Mouse (Mus musculus) heart, embryonic 14.5 days (tissue): ENCODE data around the gene Kri1. TPM values are rescaled to one million over a fixed set of nuclear protein-coding genes. Genes with fewer than 3 reads are reported as not detected.
"Not testable (repeated sequence)": the region's sequence is repeated elsewhere in the genome, so short reads cannot be mapped to it uniquely, and the experiment has no call there.

Experiments used
- ATAC-seq: fragments of 200-750 bp; cut with Nextera tagmentation; 2 replicates; pipeline ENCODE4 v1.8.0; 2017; ENCODE audit warnings: low read depth, moderate TSS enrichment; ENCODE audit not compliant: insufficient number of reproducible peaks, insufficient read depth, low FRiP score
- H3K27ac ChIP-seq, 2 experiments: fragments of 200-500 bp in 1 of 2; fragments of 300-500 bp in 1 of 2; sonication (generic) in 1 of 2; replicated peaks in 1 of 2; 2 replicates each; pipeline ENCODE4 v1.5.1; 2012 to 2014; ENCODE audit warnings: low read depth in 2 of 2, low read length in 2 of 2, control low read depth in 1 of 2, mild to moderate bottlenecking in 1 of 2, mixed read lengths in 1 of 2; ENCODE audit not compliant: control insufficient read depth in 1 of 2, insufficient read depth in 1 of 2
- H3K27me3 ChIP-seq: fragments of 300-500 bp; sonication (generic); 2 replicates; pipeline ENCODE4 v1.6.1; 2014; ENCODE audit warnings: mild to moderate bottlenecking, low read length, control low read depth; ENCODE audit not compliant: control insufficient read depth, insufficient read depth
- H3K36me3 ChIP-seq: fragments of 300-500 bp; sonication (generic); 2 replicates; pipeline ENCODE4 v1.6.1; 2014; ENCODE audit warnings: mild to moderate bottlenecking, control low read depth, low read length, mixed read lengths; ENCODE audit not compliant: control insufficient read depth, insufficient read depth
- H3K4me1 ChIP-seq, 2 experiments: fragments of 200-500 bp in 1 of 2; fragments of 300-500 bp in 1 of 2; sonication (generic) in 1 of 2; 2 replicates each; pipeline ENCODE4 v1.6.1; 2012 to 2014; ENCODE audit warnings: low read length in 2 of 2, control low read depth in 1 of 2, mixed read lengths in 1 of 2; ENCODE audit not compliant: control insufficient read depth in 2 of 2, insufficient read depth in 2 of 2
- H3K4me2 ChIP-seq: fragments of 300-500 bp; sonication (generic); 2 replicates; pipeline ENCODE4 v1.6.1; 2014; ENCODE audit warnings: mild to moderate bottlenecking, low read length
- H3K4me3 ChIP-seq, 2 experiments: fragments of 200-500 bp in 1 of 2; fragments of 300-500 bp in 1 of 2; sonication (generic) in 1 of 2; 2 replicates each; pipeline ENCODE4 v1.5.1; 2012 to 2014; ENCODE audit warnings: low read length in 2 of 2, mild to moderate bottlenecking in 2 of 2, control low read depth in 1 of 2, low read depth in 1 of 2, moderate library complexity in 1 of 2; ENCODE audit not compliant: control insufficient read depth in 1 of 2, insufficient read depth in 1 of 2
- H3K9ac ChIP-seq: fragments of 300-500 bp; sonication (generic); 2 replicates; pipeline ENCODE4 v1.6.1; 2014; ENCODE audit warnings: mild to moderate bottlenecking, low read length
- H3K9me3 ChIP-seq: fragments of 300-500 bp; sonication (generic); 2 replicates; pipeline ENCODE4 v1.6.1; 2016; ENCODE audit warnings: low read length, control low read depth; ENCODE audit not compliant: control insufficient read depth
- WGBS: fragments of 180-500 bp; shearing (Covaris S2); extraction: QIAGEN DNeasy Blood & Tissue Kit; methylation state at CpG from one replicate; pipeline ENCODE4 v1.1.7; 2014; 5-methylcytosine and 5-hydroxymethylcytosine counted together
- polyA plus RNA-seq: library from polyadenylated mRNA; unstranded; fragments of >200 nt; fragmentation: Nextera tagmentation; extraction: Ambion mirVana; gene quantifications from 2 replicates; pipeline ENCODE4 v1.2.1, GENCODE M21; 2014

Gene Kri1
- polyA plus RNA-seq, 1 experiment from 2014 or later, result 12.6 TPM

DNA sequence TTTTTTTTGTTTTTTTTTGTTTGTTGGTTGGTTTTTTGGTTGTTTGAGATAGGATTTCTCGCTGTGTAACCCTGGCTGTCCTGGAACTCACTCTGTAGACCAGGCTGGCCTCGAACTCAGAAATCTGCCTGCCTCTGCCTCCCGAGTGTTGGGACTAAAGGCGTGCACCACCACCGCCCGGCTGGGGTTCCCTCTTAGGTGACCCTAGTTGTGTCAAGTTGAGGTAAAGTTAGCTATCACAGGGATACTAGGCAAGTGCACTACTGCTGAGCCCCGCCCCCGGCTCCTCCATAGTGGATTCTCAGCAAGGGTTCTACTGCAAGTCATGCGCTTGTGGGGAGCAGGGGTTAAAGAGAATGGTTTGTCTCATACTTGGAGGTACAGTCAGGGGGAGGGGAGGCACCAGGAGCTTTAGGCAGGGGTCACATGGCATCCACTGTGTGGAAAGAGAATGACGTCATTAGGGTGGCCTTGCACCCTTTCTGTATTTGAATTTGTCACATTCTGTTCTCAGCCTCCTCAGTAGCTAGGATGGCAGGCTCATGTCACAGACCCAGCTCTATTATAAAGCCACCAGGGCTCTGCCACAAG lies 42.0 kb upstream of the Kri1 start:
- no peak overlapping the region for H3K4me2 ChIP-seq

DNA sequence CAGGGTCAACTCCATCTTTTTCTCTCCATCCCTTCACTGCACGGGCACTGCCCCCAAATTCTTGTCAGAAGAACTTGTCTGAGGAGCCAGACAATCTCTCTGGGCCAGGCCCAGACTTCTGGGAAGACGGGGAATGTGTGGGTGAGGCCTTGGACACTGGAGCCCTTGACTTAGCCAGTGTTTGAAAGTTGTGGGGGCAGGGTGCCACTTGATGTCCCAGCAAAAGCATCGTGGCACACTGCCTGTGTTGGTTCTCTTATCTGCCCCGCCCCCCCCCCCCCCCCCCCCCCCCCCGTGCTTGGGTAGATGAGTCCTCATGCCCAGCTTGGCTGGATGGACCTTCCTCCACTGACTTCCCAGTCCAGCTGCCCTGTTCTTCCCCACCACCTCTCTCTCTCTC lies 41.3 kb upstream of the Kri1 start:
- H3K9me3 ChIP-seq, result no peaks in the 10 kb centered on the region
- H3K27me3 ChIP-seq, result no peaks in the 10 kb centered on the region
- H3K9ac ChIP-seq, result no peak overlapping the region
- H3K27ac ChIP-seq, result peak overlapping the region in 1 of 2 experiments; percentile 57; a peak in 2 of 4 replicates
- no peak overlapping the region for H3K4me2 ChIP-seq
- H3K4me1 ChIP-seq, result peaks cover 28 to 30% of the 10 kb centered on the region in 2 experiments
- no peak overlapping the region for H3K4me3 ChIP-seq
- H3K36me3 ChIP-seq, result peaks cover 7% of the 10 kb centered on the region; the same call in 1 of the 2 replicates
- WGBS, result 20% methylated on average over 4 of the region's 5 CpGs
- no peak for ATAC-seq

More for the DNA sequence above, 42.0 kb upstream of the Kri1 start:
- Histone ChIP-seq H3K27me3 (no peaks in the 10 kb centered on the region), H3K9ac (no peak overlapping the region), H3K27ac (peak overlapping the region; percentile 15 to 56), H3K36me3 (peaks cover 5% of the 10 kb centered on the region; the same call in 1 of the 2 replicates), H3K4me3 (no peak overlapping the region), H3K4me1 (peaks cover 27 to 28% of the 10 kb centered on the region in 2 experiments), H3K9me3 (no peaks in the 10 kb centered on the region)
- no peak for ATAC-seq
- 86% methylated on average over 10 of the region's 10 CpGs for WGBS

DNA sequence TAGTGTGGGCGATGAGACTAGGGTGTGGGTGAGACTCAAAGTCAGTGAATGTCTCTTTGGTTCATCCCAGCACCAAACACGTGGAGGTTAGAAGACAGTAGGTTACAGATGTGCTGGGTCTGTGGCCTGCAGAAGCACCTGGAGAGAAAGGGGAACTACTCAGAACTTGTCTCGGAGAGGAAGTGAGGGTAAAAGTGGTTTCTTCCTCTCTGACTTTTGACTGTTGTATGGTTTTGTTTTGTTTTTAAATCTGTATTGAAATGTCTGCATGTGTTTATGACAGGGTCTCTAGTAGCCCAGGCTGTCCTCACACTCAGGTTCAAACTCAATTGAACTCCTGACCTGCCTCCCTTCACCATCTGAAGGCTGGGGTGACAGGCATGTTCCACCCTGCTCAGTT lies 40.3 kb upstream of the Kri1 start:
- Histone ChIP-seq H3K36me3 (peaks cover 7% of the 10 kb centered on the region; the same call in 1 of the 2 replicates), H3K27me3 (no peaks in the 10 kb centered on the region), H3K4me1 (peaks cover 23 to 30% of the 10 kb centered on the region in 2 experiments), H3K9ac (no peak overlapping the region), H3K9me3 (no peaks in the 10 kb centered on the region), H3K4me3 (no peak overlapping the region), H3K27ac (no peak overlapping the region; a peak in 1 of 4 replicates), H3K4me2 (no peak overlapping the region)
- ATAC-seq, result no peak
- 72% methylated on average over 3 of the region's 3 CpGs for WGBS

DNA sequence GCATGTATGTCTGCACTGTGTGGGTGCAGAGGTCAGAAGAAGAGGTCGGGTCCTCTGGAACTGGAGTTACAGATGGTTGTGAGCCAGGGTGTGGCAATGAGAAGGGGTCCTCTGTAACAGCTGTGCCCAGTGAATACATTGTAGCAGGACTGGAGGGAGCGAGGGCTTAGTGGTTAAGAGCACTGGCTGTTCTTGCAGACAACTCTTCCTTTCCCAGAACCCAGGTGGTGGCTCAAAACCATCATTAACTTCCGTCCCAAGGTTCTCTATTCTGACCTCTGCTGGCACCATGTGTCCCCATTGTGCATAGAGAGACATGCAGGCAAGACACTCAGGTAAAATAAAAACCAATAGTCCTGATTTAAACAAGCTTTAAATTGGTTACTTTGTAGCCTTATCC lies 39.8 kb upstream of the Kri1 start:
- Histone ChIP-seq H3K27me3 (no peaks in the 10 kb centered on the region), H3K9ac (no peak overlapping the region), H3K4me1 (peaks cover 21 to 26% of the 10 kb centered on the region in 2 experiments), H3K4me3 (no peak overlapping the region), H3K9me3 (no peaks in the 10 kb centered on the region), H3K27ac (peak overlapping the region in 1 of 2 experiments; percentile 24; a peak in 1 of 4 replicates), H3K4me2 (no peak overlapping the region), H3K36me3 (peaks cover 7% of the 10 kb centered on the region; the same call in 1 of the 2 replicates)
- no peak for ATAC-seq
- 78% methylated on average over 3 of the region's 3 CpGs for WGBS

DNA sequence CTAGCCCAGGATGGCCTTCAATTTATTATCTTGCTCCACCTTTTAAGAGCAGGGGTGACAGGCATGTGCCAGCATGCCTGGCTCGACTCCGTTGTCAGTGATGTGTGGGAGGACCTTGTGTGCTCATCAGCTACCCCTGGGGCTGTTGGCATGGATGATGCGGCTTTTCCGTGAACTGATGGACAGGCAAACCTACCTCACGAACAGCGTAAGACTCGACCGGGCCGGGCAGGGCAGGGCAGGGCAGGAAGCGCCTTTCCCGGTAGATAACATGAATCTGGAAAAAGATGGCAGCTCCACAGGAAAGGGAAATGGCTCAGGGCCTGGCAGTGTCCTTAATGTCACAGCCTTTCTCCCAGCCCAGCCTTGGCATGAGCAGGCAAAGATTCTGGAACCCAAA lies 36.5 kb upstream of the Kri1 start:
- Histone ChIP-seq H3K9ac (no peak overlapping the region), H3K4me1 (peaks cover 10 to 21% of the 10 kb centered on the region in 2 experiments; a peak in 3 of 4 replicates), H3K27ac (no peak overlapping the region), H3K4me2 (no peak overlapping the region), H3K9me3 (no peaks in the 10 kb centered on the region), H3K27me3 (no peaks in the 10 kb centered on the region), H3K4me3 (no peak overlapping the region), H3K36me3 (peaks cover 7% of the 10 kb centered on the region; the same call in 1 of the 2 replicates)
- 76% methylated on average over 11 of the region's 11 CpGs for WGBS
- no peak for ATAC-seq

DNA sequence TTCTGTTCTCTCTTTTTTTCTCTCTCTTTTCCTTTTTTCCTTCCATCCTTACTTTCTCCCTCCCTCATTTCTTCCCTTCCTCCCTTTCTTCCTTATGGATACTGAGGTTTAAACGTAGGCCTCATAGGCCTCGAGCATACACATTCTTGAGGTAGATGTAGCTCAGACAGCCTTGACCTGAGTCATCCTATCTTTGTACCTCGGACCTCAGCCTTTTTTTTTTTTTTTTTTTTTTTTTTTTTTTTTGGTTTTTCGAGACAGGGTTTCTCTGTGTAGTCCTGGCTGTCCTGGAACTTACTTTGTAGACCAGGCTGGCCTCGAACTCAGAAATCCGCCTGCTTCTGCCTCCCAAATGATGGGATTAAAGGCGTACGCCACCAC lies 35.1 kb upstream of the Kri1 start:
- not testable (repeated sequence) for H3K36me3 ChIP-seq, H3K27ac ChIP-seq, H3K27me3 ChIP-seq, H3K4me3 ChIP-seq, ATAC-seq, H3K9ac ChIP-seq, H3K9me3 ChIP-seq
- WGBS, result 84% methylated on average over 7 of the region's 8 CpGs
- Histone ChIP-seq H3K4me1 (peaks cover 9 to 21% of the 10 kb centered on the region in 2 experiments; a peak in 3 of 4 replicates), H3K4me2 (peak overlapping the region; percentile 95; the same call in 1 of the 2 replicates)

DNA sequence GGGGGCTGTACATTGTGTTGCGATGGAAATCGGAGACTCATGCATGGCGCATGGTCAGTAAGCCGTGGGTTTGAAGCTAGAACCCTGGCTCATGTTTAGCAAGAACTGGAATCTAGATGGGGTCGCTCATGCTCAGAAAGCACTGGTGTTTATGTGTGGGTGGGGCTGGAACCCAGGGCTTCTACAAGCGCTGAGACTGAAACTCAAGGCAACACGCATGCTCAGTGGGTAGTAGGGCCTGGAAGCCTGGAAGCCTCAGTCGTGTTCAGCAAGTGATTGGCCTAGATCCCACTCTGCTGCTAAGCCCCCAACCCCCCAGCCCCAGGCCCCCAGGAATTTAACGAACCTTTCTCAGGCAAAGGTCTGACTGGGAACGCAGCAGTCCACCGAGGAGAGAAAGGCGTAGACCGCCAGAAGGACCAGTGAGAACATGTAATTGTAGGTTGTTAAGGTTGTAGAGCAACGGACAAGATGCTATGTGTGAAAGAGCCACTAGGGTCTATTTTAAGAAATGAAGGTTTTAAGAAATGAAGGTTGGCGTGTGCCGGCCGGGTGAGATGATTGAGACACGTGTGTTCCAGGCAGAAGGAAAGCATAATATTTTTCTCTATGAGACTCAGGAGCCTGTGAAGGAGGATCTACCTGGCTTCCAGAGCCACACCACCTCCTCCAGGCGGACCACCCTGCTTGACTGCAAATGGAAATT lies 34.6 kb upstream of the Kri1 start:
- peak overlapping the region; percentile 95 for H3K4me2 ChIP-seq
- peak overlapping the region; percentile 81 for H3K9ac ChIP-seq

More for the DNA sequence above, 34.6 kb upstream of the Kri1 start:
- Histone ChIP-seq H3K27ac (peak overlapping the region in 1 of 2 experiments; percentile 72; a peak in 2 of 4 replicates), H3K4me3 (peak overlapping the region; percentile 63 to 79; a peak in 3 of 4 replicates), H3K27me3 (no peaks in the 10 kb centered on the region), H3K36me3 (peaks cover 7% of the 10 kb centered on the region; the same call in 1 of the 2 replicates), H3K4me1 (peaks cover 9 to 19% of the 10 kb centered on the region in 2 experiments; a peak in 3 of 4 replicates), H3K9me3 (no peaks in the 10 kb centered on the region)
- WGBS, result 72% methylated on average over 19 of the region's 19 CpGs
- ATAC-seq, result no peak
